Mouse (Mus musculus): ENCODE results near the gene Gm13289. TPM values are rescaled to one million over a fixed set of nuclear protein-coding genes. Genes with fewer than 3 reads are reported as not detected.
"Not testable (repeated sequence)": the region's sequence is repeated elsewhere in the genome, so short reads cannot be mapped to it uniquely, and the experiment has no call there.

Gm13289 gene
- polyA plus RNA-seq, 1 experiment, result not detected

DNA sequence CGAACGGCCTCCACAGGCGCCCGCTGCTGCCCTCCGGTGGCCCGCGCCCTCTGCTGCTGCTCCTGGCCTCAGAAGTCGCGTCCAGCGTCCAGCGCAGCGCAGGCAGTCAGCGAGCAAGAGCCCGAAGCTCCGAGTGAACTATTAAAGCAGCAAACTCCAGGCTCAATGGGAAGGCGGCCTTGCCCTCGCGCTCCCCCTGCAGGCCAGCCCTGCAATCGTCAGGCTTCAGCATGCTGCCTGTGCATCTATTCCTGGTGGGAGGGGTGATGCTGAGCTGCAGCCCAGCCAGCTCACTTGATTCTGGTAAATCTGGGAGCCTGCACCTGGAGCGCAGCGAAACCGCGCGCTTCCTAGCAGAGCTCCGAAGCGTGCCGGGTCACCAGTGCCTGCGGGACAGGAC lies 11.7 kb downstream of the Gm13289 start, which contains the start of gene Gm13277:
Gene Gm13277, plus strand, starts transcription at position 231 of the 400 bp plus-strand sequence.
- H3K4me1 ChIP-seq (ENCODE audit: control insufficient read depth, insufficient read depth, low read length), result not testable (repeated sequence)
- peak; percentile 26; the same call in 1 of the 2 replicates for TF ChIP-seq CTCF (IDR thresholded peaks at IDR 0.05; ENCODE audit: extremely low read depth, insufficient read depth, low read length)

DNA sequence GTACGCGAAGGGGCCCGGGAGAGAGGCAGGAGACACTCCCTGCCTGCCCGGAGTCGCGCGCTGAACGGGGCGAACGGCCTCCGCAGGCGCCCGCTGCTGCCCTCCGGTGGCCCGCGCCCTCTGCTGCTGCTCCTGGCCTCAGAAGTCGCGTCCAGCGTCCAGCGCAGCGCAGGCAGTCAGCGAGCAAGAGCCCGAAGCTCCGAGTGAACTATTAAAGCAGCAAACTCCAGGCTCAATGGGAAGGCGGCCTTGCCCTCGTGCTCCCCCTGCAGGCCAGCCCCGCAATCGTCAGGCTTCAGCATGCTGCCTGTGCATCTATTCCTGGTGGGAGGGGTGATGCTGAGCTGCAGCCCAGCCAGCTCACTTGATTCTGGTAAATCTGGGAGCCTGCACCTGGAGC lies 14.5 kb downstream of the Gm13289 start, which contains the start of gene Gm13278:
Gene Gm13278, plus strand, starts transcription at position 301 of the 400 bp plus-strand sequence.
- not testable (repeated sequence) for H3K27ac ChIP-seq (ENCODE audit: insufficient read depth, low read length); H3K4me3 ChIP-seq (ENCODE audit: insufficient read depth, low read length); H3K4me1 ChIP-seq (ENCODE audit: control insufficient read depth, insufficient read depth, low read length)

More for the DNA sequence above, 11.7 kb downstream of the Gm13289 start, which contains the start of gene Gm13277:
- H3K27ac ChIP-seq (ENCODE audit: insufficient read depth, low read length); H3K4me3 ChIP-seq (ENCODE audit: insufficient read depth, low read length): not testable (repeated sequence)

DNA sequence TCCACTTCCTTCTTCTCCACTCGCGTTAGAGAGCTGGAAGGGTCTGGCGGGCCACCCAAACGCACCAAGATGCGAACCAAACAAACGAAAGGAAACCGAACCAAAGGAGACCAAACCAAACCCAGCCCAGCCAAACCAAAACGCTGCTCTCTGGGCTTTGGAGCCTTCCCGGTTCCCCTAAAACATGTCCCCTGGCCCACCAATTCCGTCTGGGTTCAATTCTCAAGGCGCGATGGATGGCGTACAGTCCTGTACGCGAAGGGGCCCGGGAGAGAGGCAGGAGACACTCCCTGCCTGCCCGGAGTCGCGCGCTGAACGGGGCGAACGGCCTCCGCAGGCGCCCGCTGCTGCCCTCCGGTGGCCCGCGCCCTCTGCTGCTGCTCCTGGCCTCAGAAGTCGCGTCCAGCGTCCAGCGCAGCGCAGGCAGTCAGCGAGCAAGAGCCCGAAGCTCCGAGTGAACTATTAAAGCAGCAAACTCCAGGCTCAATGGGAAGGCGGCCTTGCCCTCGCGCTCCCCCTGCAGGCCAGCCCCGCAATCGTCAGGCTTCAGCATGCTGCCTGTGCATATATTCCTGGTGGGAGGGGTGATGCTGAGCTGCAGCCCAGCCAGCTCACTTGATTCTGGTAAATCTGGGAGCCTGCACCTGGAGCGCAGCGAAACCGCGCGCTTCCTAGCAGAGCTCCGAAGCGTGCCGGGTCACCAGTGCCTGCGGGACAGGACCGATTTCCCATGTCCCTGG lies 17.4 kb downstream of the Gm13289 start, which contains the start of gene Gm13275:
Gene Gm13275, plus strand, starts transcription at position 552 of the 740 bp plus-strand sequence.
- H3K4me3 ChIP-seq (ENCODE audit: insufficient read depth, low read length); H3K27ac ChIP-seq (ENCODE audit: insufficient read depth, low read length); H3K4me1 ChIP-seq (ENCODE audit: control insufficient read depth, insufficient read depth, low read length): not testable (repeated sequence)
- TF ChIP-seq CTCF (IDR thresholded peaks at IDR 0.05; ENCODE audit: extremely low read depth, insufficient read depth, low read length), result 0 out of 2 replicates have a peak, but pooled peaks have one; percentile 4

DNA sequence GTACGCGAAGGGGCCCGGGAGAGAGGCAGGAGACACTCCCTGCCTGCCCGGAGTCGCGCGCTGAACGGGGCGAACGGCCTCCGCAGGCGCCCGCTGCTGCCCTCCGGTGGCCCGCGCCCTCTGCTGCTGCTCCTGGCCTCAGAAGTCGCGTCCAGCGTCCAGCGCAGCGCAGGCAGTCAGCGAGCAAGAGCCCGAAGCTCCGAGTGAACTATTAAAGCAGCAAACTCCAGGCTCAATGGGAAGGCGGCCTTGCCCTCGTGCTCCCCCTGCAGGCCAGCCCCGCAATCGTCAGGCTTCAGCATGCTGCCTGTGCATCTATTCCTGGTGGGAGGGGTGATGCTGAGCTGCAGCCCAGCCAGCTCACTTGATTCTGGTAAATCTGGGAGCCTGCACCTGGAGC lies 20.4 kb downstream of the Gm13289 start, which contains the start of gene Gm13279:
Gene Gm13279, plus strand, starts transcription at position 301 of the 400 bp plus-strand sequence.
- H3K4me1 ChIP-seq (ENCODE audit: control insufficient read depth, insufficient read depth, low read length); H3K4me3 ChIP-seq (ENCODE audit: insufficient read depth, low read length); H3K27ac ChIP-seq (ENCODE audit: insufficient read depth, low read length): not testable (repeated sequence)

DNA sequence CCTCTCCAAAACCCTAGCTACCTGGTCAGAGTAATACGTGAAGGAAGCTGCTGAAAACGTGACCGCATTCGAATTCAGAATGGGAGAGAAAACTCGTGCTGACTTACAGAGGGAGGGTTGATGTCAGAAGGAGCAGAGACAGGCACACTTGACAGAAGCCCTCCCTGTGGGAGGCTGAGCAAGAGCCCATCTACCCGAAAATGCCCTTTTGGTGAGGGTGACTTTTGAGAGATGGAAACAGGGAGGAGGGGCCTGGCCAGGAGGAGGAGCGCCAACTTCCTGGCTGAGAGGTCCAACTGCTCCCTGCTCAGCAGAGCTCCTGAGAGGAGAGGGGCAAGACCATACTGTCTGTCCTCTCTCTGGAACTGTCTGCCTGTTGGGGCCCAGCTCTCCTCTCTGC lies 22.6 kb downstream of the Gm13289 start, which contains the start of gene Gm13285:
Gene Gm13285, plus strand, starts transcription at position 301 of the 400 bp plus-strand sequence.
- not testable (repeated sequence) for H3K4me3 ChIP-seq (ENCODE audit: insufficient read depth, low read length); H3K27ac ChIP-seq (ENCODE audit: insufficient read depth, low read length); H3K4me1 ChIP-seq (ENCODE audit: control insufficient read depth, insufficient read depth, low read length)

DNA sequence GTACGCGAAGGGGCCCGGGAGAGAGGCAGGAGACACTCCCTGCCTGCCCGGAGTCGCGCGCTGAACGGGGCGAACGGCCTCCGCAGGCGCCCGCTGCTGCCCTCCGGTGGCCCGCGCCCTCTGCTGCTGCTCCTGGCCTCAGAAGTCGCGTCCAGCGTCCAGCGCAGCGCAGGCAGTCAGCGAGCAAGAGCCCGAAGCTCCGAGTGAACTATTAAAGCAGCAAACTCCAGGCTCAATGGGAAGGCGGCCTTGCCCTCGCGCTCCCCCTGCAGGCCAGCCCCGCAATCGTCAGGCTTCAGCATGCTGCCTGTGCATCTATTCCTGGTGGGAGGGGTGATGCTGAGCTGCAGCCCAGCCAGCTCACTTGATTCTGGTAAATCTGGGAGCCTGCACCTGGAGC lies 26.2 kb downstream of the Gm13289 start, which contains the start of gene Gm13287:
Gene Gm13287, plus strand, starts transcription at position 301 of the 400 bp plus-strand sequence.
- H3K27ac ChIP-seq (ENCODE audit: insufficient read depth, low read length); H3K4me1 ChIP-seq (ENCODE audit: control insufficient read depth, insufficient read depth, low read length); H3K4me3 ChIP-seq (ENCODE audit: insufficient read depth, low read length): not testable (repeated sequence)

DNA sequence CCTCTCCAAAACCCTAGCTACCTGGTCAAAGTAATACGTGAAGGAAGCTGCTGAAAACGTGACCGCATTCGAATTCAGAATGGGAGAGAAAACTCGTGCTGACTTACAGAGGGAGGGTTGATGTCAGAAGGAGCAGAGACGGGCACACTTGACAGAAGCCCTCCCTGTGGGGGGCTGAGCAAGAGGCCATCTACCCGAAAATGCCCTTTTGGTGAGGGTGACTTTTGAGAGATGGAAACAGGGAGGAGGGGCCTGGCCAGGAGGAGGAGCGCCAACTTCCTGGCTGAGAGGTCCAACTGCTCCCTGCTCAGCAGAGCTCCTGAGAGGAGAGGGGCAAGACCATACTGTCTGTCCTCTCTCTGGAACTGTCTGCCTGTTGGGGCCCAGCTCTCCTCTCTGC lies 28.5 kb downstream of the Gm13289 start, which contains the start of gene Gm13288:
Gene Gm13288, plus strand, starts transcription at position 301 of the 400 bp plus-strand sequence.
- not testable (repeated sequence) for H3K27ac ChIP-seq (ENCODE audit: insufficient read depth, low read length); H3K4me3 ChIP-seq (ENCODE audit: insufficient read depth, low read length); H3K4me1 ChIP-seq (ENCODE audit: control insufficient read depth, insufficient read depth, low read length)

DNA sequence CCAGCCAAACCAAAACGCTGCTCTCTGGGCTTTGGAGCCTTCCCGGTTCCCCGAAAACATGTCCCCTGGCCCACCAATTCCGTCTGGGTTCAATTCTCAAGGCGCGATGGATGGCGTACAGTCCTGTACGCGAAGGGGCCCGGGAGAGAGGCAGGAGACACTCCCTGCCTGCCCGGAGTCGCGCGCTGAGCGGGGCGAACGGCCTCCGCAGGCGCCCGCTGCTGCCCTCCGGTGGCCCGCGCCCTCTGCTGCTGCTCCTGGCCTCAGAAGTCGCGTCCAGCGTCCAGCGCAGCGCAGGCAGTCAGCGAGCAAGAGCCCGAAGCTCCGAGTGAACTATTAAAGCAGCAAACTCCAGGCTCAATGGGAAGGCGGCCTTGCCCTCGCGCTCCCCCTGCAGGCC lies 29.0 kb downstream of the Gm13289 start:
- H3K27ac ChIP-seq (ENCODE audit: insufficient read depth, low read length); H3K4me3 ChIP-seq (ENCODE audit: insufficient read depth, low read length); H3K4me1 ChIP-seq (ENCODE audit: control insufficient read depth, insufficient read depth, low read length): not testable (repeated sequence)

DNA sequence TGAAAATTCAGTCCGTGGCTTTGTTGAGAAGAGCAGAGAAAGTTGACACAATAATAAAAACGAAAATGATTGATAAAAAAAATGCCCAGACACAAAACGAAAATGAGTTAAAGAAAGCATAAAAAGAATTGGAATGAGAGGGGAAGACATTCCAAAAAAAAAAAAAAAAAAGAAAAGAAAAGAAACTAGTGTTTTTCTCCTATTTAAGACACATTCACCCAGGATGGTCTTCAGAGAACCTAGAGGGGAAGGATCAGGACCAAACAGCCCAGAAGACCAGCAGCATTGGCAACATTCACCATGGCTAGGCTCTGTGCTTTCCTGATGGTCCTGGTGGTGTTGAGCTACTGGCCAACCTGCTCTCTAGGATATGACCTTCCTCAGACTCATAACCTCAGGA lies 39.2 kb downstream of the Gm13289 start, which contains the start of gene Ifna7:
Gene Ifna7, plus strand, starts transcription at position 301 of the 400 bp plus-strand sequence.
- H3K4me1 ChIP-seq (ENCODE audit: control insufficient read depth, insufficient read depth, low read length), result no peaks in the 10 kb centered on the region
- H3K27ac ChIP-seq (ENCODE audit: insufficient read depth, low read length), result no peak within 1 kb of the TSS
- TF ChIP-seq POLR2A (IDR thresholded peaks at IDR 0.05; ENCODE audit: extremely low read depth, insufficient read depth, low read length) (no peak), CTCF (IDR thresholded peaks at IDR 0.05; ENCODE audit: extremely low read depth, insufficient read depth, low read length) (no peak)
- no peak within 1 kb of the TSS for H3K4me3 ChIP-seq (ENCODE audit: insufficient read depth, low read length)

DNA sequence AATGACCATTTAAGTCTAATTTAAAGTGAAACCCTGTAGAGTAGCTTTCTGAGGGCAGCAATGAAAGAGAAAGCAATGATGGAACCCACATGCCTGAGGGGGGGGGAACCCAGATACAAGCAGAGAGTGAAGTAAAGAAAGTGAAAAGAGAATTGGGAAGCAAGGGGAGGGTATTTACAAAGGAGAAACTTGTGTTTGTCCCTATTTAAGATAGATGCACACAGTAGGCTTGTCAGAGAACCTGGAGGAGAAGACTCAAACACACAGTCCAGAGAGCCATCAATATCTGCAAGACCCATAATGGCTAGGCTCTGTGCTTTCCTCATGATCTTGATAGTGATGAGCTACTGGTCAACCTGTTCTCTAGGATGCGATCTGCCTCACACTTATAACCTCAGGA lies 42.9 kb downstream of the Gm13289 start, which contains the start of gene Ifna11:
Gene Ifna11, plus strand, starts transcription at position 301 of the 400 bp plus-strand sequence.
- Histone ChIP-seq H3K27ac (ENCODE audit: insufficient read depth, low read length) (no peak within 1 kb of the TSS), H3K4me1 (ENCODE audit: control insufficient read depth, insufficient read depth, low read length) (no peaks in the 10 kb centered on the region), H3K4me3 (ENCODE audit: insufficient read depth, low read length) (no peak within 1 kb of the TSS)
- TF ChIP-seq CTCF (IDR thresholded peaks at IDR 0.05; ENCODE audit: extremely low read depth, insufficient read depth, low read length), result no peak
- TF ChIP-seq POLR2A (IDR thresholded peaks at IDR 0.05; ENCODE audit: extremely low read depth, insufficient read depth, low read length), result no peak

DNA sequence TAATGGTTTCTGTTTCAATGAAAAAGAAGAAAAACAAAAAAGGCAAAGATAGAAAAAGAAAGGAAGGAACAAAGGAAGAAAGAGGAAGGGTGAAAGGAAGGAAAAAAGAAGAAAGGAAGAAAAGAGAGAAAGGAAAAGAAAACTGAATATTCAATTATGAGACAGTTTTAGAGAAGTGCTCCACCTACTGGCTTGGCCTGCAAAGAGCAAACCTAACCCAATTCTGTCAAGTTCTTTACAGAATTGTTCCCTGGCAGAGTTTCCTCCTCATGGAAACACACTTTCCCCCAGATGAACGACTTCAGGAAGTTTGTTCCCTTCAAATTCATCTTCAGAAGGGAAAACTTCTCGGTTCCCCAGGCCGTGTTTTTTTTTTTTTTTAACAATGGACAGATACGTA lies 46.3 kb downstream of the Gm13289 start:
- no peaks in the 10 kb centered on the region for H3K4me1 ChIP-seq (ENCODE audit: control insufficient read depth, insufficient read depth, low read length)
- no peak overlapping the region for H3K27ac ChIP-seq (ENCODE audit: insufficient read depth, low read length)
- peak; percentile 29; the same call in 1 of the 2 replicates for TF ChIP-seq CTCF (IDR thresholded peaks at IDR 0.05; ENCODE audit: extremely low read depth, insufficient read depth, low read length)
- TF ChIP-seq POLR2A (IDR thresholded peaks at IDR 0.05; ENCODE audit: extremely low read depth, insufficient read depth, low read length), result no peak
- no peak overlapping the region for H3K4me3 ChIP-seq (ENCODE audit: insufficient read depth, low read length)

Other genes starting within 250 kb of the Gm13289 start
- gene Ifna15, start 218.7 kb upstream of the Gm13289 start, polyA plus RNA-seq (2012; rRNA removed), result not detected in 2 replicates
- gene Ifna14, start 205.1 kb upstream of the Gm13289 start, polyA plus RNA-seq (2012; rRNA removed), result not detected in 2 replicates
- not detected in 2 replicates for gene Ifna9, start 184.5 kb upstream of the Gm13289 start, polyA plus RNA-seq (2012; rRNA removed)
- not detected in 2 replicates for gene Ifna12, start 173.5 kb upstream of the Gm13289 start, polyA plus RNA-seq (2012; rRNA removed)
- not detected in 2 replicates for gene C87499, start 142.5 kb upstream of the Gm13289 start, polyA plus RNA-seq (2012; rRNA removed)
- gene Ifna13, start 132.5 kb upstream of the Gm13289 start, polyA plus RNA-seq (2012; rRNA removed), result not detected in 2 replicates
- gene Ifna16, start 100.0 kb upstream of the Gm13289 start, polyA plus RNA-seq (2012; rRNA removed), result not detected in 2 replicates
- not detected in 2 replicates for gene Ifna2, start 93.0 kb upstream of the Gm13289 start, polyA plus RNA-seq (2012; rRNA removed)
- gene Ifnab, start 85.6 kb upstream of the Gm13289 start, polyA plus RNA-seq (2012; rRNA removed), result not detected in 2 replicates
- gene Gm26566, start 55.1 kb upstream of the Gm13289 start, polyA plus RNA-seq (2012; rRNA removed), result 0.61 and 1.2 TPM in 2 replicates
- 38.5 and 40.5 TPM in 2 replicates for gene Klhl9, start 54.5 kb upstream of the Gm13289 start, polyA plus RNA-seq (2012; rRNA removed)
- gene Gm13271, start 22.1 kb upstream of the Gm13289 start, polyA plus RNA-seq (2012; rRNA removed), result not detected in 2 replicates
- gene Gm13283, start 16.8 kb upstream of the Gm13289 start, polyA plus RNA-seq (2012; rRNA removed), result not detected in 2 replicates
- gene Gm13290, start 3.1 kb upstream of the Gm13289 start, polyA plus RNA-seq (2012; rRNA removed), result not detected in 2 replicates
- not detected in 2 replicates for gene Gm13272, start 2.9 kb downstream of the Gm13289 start, polyA plus RNA-seq (2012; rRNA removed)
- gene Ifnz, start 5.2 kb downstream of the Gm13289 start, polyA plus RNA-seq (2012; rRNA removed), result not detected in 2 replicates
- gene Gm13276, start 8.8 kb downstream of the Gm13289 start, polyA plus RNA-seq (2012; rRNA removed), result not detected in 2 replicates
- not detected in 2 replicates for gene Gm13277, start 11.7 kb downstream of the Gm13289 start, polyA plus RNA-seq (2012; rRNA removed)
- gene Gm13278, start 14.6 kb downstream of the Gm13289 start, polyA plus RNA-seq (2012; rRNA removed), result not detected in 2 replicates
- gene Gm13275, start 17.6 kb downstream of the Gm13289 start, polyA plus RNA-seq (2012; rRNA removed), result not detected in 2 replicates
- not detected in 2 replicates for gene Gm13279, start 20.5 kb downstream of the Gm13289 start, polyA plus RNA-seq (2012; rRNA removed)
- not detected in 2 replicates for gene Gm13285, start 22.7 kb downstream of the Gm13289 start, polyA plus RNA-seq (2012; rRNA removed)
- not detected in 2 replicates for gene Gm13287, start 26.3 kb downstream of the Gm13289 start, polyA plus RNA-seq (2012; rRNA removed)
- gene Gm13288, start 28.6 kb downstream of the Gm13289 start, polyA plus RNA-seq (2012; rRNA removed), result not detected in 2 replicates
- gene Ifna7, start 39.3 kb downstream of the Gm13289 start, polyA plus RNA-seq (2012; rRNA removed), result not detected in 2 replicates
- gene Ifna11, start 43.0 kb downstream of the Gm13289 start, polyA plus RNA-seq (2012; rRNA removed), result not detected in 2 replicates
- not detected in 2 replicates for gene Ifna6, start 50.5 kb downstream of the Gm13289 start, polyA plus RNA-seq (2012; rRNA removed)
- gene Ifna5, start 58.6 kb downstream of the Gm13289 start, polyA plus RNA-seq (2012; rRNA removed), result not detected in 2 replicates
- gene Ifna4, start 64.9 kb downstream of the Gm13289 start, polyA plus RNA-seq (2012; rRNA removed), result not detected in 2 replicates
- not detected in 2 replicates for gene Ifna1, start 73.2 kb downstream of the Gm13289 start, polyA plus RNA-seq (2012; rRNA removed)
- not detected in 2 replicates for gene Ifne, start 103.3 kb downstream of the Gm13289 start, polyA plus RNA-seq (2012; rRNA removed)

Data from cortical plate, adult 2 months (tissue).